Mouse (Mus musculus) embryonic fibroblast, embryonic 13.5 days (primary cell): ENCODE measurements around the gene Abce1.

ENCODE experiments used
- CTCF ChIP-seq: IDR thresholded peaks from 2 replicates; pipeline ENCODE4 v1.5.1; 2011; ENCODE audit warnings: mild to moderate bottlenecking, control low read depth, low read length, moderate library complexity, borderline replicate concordance; ENCODE audit not compliant: insufficient read depth
- POLR2A ChIP-seq: IDR thresholded peaks from 2 replicates; pipeline ENCODE4 v1.6.1; 2011; ENCODE audit warnings: low read depth, mild to moderate bottlenecking, control low read depth, low read length, moderate library complexity

- no peak for TF ChIP-seq POLR2A
- TF ChIP-seq CTCF, result no peak
These were observed 73.4 kb downstream of the Abce1 start for GRCm38 (mm10) chr8:79638001-79638706.
